Mouse (Mus musculus) urinary bladder, postnatal 36 days (tissue): ENCODE results near the gene Ccdc188.
"Not testable (repeated sequence)": the region's sequence is repeated elsewhere in the genome, so short reads cannot be mapped to it uniquely, and the experiment has no call there.

Experiments used
- DNase-seq, 2 experiments: peaks; one replicate each; pipeline ENCODE4 v3.0.0; 2022; ENCODE audit warnings: low spot score in 2 of 2, mixed read lengths in 1 of 2

Gene Ccdc188

DNA sequence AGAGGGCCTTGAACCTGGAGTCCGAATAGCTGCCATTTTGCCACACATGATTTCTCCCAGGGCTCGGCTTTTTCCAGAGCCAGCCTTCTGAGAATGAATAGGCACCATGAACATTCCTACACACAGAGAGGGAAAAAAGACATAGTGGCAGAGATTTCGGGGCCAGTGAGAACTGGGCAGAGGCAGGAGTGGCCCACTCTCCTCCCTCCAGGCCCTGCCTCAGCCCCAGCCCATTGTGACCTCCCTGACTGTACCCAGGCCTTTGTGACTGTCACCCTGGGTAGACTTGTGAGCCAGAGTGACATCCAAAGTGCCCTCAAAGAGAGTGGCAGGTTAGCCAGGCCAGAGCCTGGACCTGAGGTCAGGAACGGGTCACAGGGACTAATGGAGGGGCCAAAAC lies at the start of gene Ccdc188:
TSS of gene Ccdc188 (plus strand) at position 301 of the 400 bp plus-strand sequence.
- no peak for DNase-seq

DNA sequence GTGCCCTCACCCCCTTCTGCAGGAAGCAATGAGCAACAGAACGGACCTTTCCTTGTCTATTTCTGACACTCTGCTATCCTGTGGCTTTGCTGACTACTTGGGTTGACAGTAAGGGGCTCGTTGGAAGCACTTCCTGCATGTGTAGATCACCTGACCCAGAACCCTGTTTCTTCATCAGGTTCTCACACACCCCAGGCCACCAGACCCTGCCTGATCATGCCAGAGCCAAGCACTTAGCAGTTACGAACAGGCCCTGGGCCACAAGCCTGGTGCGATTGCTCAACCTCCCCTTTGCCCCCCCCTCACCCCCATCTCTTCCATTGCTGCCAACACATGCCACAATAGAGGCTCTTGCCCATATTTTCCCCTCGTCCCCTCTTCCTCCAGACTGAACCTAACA lies 48.5 kb upstream of the Ccdc188 start:
- DNase-seq: no peak

DNA sequence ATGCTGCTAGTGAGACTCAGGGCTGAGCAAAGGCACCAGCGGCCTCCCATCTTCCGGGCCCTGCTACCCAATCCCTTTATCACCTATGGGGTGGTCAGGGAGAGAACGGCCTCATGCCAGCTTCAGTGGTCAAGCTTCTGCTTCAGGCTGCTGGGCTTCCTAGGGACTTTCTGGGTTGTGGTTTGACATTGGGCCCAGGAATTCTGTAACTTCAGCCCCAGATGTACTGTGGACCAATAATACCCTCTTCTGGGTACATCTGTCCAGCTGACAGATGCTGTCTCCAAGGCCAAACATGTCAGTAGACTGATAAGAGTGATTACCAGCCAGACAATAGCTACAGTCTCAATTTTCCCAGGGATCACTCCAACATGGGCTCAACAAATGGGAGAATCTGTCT lies 47.9 kb upstream of the Ccdc188 start:
- no peak for DNase-seq

GRCm38 (mm10) chr16:18172266-18172855 lies 45.3 kb upstream of the Ccdc188 start:
- peak; percentile 59 to 72 for DNase-seq

GRCm38 (mm10) chr16:18173231-18173630 lies 44.4 kb upstream of the Ccdc188 start:
- DNase-seq: no peak

DNA sequence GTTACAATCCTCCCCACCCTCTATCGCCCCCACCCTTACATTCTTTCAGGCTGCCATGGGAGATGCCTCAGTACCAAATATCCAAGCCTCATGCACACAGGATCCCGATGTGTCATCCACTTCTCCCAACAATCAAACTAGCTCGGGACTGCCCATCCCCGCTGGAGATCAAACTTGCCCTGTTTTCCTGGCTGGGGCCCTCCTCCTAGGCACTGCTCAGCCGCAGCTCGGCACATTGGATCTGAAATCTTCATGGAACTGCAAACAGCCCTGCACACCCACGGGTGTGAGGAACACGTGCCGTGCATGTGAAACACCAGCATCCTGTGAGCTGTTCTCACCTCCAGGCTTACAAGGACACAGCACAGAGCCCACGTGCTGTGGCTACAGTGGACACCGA lies 43.9 kb upstream of the Ccdc188 start:
- DNase-seq: no peak

GRCm38 (mm10) chr16:18175817-18176541 lies 41.7 kb upstream of the Ccdc188 start:
- DNase-seq: no peak

DNA sequence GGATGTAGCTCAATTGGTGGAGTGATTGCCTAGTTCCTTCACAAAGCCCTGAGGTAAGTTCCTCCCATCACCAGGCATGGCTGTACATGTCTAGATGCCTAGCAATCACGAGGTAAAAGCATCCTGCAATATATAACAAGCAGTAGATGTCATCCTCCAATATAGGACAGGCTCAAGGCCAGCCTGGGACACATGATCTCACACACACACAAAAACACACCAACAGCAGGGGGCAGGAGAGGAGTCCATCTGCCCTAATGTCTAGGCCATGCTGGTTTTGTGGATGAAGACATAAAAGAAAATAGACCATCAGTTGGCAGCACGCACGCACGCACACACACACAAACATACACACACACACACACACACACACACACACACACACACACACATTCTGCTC lies 40.9 kb upstream of the Ccdc188 start:
- DNase-seq: no peak

- no peak for DNase-seq
Measured at GRCm38 (mm10) chr16:18179591-18179990, 38.1 kb upstream of the Ccdc188 start.

GRCm38 (mm10) chr16:18181398-18181797 lies 36.3 kb upstream of the Ccdc188 start:
- DNase-seq: no peak

DNA sequence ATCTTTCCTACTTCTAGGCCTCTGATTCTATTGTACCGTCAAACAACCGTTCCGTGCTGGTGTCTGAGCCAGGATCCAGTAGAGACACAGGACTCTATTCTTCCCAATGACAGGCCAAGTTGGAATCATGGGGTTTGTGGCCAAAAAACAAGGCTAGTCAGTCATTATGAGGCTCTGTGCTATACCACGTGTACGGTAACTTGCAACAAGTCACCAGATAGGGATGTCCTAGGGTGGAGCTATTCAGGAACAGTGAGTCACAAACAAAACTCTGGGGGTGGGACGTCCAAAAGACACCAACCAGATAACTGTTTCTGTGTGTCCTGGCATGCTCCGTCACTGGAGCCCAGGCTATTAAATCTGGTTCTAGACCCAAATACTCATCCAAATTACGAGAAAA lies 34.9 kb upstream of the Ccdc188 start:
- DNase-seq: no peak

- no peak for DNase-seq
Measured at GRCm38 (mm10) chr16:18185715-18186449, 31.8 kb upstream of the Ccdc188 start.

DNA sequence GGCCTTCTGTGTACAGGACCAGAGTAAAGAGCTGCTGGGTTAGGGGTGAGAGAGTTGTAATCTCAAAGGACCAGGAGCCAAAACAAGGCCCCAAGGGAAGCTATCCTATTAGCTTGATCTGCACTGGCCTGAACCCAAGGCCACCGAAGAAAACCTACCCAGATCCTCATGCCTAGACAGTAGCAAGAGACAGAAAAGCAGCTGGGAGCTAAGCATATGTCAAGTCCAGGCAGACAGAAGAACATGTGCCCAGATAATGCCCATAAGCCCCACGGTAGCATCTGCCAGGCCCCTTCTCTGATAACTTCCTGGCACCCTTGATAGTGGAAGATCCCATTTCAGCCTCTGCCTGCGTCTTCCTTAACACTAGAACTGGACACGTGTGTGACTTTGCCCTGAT lies 30.9 kb upstream of the Ccdc188 start:
- no peak for DNase-seq

GRCm38 (mm10) chr16:18187221-18187620 lies 30.5 kb upstream of the Ccdc188 start:
- DNase-seq: no peak

DNA sequence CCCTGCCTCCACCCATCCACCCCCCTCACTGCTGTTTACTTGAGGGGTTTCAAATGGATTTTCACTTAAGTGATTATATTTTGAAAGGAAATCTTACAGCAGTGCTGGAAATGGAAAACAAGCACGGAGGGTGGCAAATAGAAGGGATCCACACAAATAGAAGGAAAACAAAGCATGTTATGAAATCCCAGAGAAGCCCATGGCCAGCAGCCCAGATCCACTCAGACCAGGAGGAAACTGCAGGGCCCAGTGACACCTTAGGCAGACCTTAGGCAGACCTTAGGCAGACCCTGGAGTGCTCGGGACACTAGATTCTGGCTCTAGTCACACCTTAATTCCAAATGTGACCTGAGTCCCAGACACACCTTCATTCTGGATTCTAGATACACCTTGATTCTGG lies 26.7 kb upstream of the Ccdc188 start:
- DNase-seq: no peak

GRCm38 (mm10) chr16:18194208-18194985 lies 23.3 kb upstream of the Ccdc188 start:
- DNase-seq: no peak

GRCm38 (mm10) chr16:18195068-18195467 lies 22.6 kb upstream of the Ccdc188 start:
- DNase-seq: peak; percentile 21 to 43

DNA sequence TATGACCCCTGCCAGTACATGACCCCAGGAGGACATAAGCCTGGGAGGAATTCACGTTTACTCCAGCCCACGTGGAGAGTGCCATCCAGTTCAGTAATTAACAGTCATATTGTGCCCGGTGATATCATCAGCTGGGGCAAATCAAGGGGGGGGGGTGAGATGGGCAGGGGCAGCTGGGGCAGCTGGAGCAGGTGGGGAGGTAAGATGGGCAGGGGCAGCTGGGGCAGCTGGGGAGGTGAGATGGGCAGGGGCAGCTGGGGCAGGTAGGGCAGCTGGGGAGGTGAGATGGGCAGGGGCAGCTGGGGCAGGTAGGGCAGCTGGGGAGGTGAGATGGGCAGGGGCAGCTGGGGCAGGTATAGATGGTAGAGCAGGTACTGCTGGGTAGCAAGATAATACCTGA lies 22.1 kb upstream of the Ccdc188 start:
- not testable (repeated sequence) for DNase-seq

DNA sequence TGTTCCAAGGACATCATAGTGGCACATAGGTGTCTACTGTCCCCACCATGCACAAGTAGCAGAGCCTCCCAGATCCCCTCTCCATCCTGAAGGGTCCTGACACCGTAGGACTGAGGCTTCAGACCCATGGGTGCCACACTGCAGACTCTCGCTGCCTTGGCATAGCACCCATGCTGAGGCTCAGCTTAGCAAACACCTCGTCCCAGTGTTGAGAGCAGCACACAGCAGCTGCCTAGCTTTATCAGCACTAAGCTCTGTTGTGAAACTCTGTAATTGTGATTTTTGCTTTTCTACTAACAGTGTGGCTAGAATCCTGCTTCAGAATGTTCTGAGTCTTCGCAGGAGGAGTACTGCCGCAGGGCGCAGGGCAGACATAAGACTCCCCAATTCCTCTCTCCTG lies 19.8 kb upstream of the Ccdc188 start:
- DNase-seq: no peak

DNA sequence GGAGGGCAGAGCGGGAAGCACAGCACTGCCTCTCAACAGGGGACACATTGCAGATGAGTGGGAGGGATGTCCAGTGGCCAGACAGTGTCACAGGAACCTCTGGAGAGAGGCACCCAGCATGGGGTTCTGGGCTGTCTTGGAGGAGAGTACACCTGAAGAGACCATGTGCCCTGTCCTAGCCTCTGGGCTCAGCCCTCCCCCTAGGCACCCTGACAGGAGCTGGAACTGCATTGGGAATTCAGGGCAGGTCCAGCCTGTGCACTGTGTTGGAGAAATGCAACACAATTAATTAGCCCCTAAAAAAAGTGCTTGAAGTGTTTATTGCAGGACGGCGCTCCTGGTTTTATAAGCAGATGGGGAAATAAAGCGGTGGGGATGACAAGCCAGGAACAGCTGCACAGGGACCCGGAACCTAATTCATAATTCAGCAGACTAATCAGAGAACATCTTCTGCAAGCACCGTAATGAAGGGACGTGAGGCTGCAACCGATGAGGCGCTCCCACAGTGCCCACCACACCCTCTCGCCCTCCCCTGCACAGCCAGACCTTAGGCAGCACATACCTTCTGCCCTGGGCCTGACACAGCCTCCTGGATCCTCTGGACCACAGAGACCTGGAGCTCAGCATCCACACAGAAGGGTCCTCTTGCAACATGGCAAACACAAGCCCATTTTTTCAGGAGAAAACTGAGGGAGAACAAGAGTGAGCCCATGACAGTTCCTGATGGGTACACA lies 19.1 kb upstream of the Ccdc188 start:
- DNase-seq: no peak

DNA sequence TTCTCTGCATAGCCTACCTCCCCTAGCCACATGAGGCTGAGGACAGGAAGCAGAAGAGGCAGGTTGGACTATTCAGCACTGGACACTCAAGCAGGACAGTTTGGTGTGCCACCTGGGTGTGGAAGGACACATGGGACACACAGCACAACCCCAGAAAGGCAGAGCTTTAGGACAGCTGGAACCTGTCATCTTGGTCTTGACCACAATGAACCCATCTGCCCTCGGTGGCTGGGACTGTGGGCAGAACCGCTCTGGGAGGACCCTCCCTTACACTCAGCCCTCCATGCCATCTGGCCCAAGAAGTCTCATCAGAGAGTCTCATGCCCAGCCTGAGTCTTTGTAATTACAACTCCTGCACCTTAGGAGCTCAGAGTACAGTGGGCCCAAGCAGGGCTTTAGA lies 17.6 kb upstream of the Ccdc188 start:
- DNase-seq: no peak
